Mouse (Mus musculus): ENCODE results near the gene Tfdp1.

GRCm38 (mm10) chr8:13419111-13419639, 80.6 kb downstream of the Tfdp1 start:
- TF ChIP-seq CTCF (IDR thresholded peaks at IDR 0.05; ENCODE audit: extremely low read depth, insufficient read depth, insufficient read length, insufficient replicate concordance), result no peak
- TF ChIP-seq POLR2A (IDR thresholded peaks at IDR 0.05; ENCODE audit: low read depth, low read length), result no peak

Data from spleen, adult 2 months (tissue).